Mouse (Mus musculus): ENCODE results near the gene Rnf7. TPM values are rescaled to one million over a fixed set of nuclear protein-coding genes. Genes with fewer than 3 reads are reported as not detected.
A peak's percentile ranks its signal among the peaks of the same experiment; 100 is the strongest.

Gene Rnf7
- polyA plus RNA-seq, 1 experiment from 2014 or later = 272 TPM

- no peak for DNase-seq (ENCODE audit: low spot score)
- Histone ChIP-seq H3K4me1 (no peaks in the 10 kb centered on the region), H3K4me3 (no peak overlapping the region), H3K9me3 (peaks cover 11% of the 10 kb centered on the region), H3K27ac (replicated peaks) (no peak overlapping the region), H3K36me3 (replicated peaks) (peaks cover 36% of the 10 kb centered on the region), H3K27me3 (replicated peaks; ENCODE audit: low read depth, poor library complexity, severe bottlenecking) (no peaks in the 10 kb centered on the region)
- WGBS = 54% methylated on average over 1 of the region's 1 CpGs
These were observed 16.9 kb downstream of the Rnf7 start for GRCm38 (mm10) chr9:96461607-96462006.

GRCm38 (mm10) chr9:96460117-96460865 lies 18.2 kb downstream of the Rnf7 start:
- Histone ChIP-seq H3K36me3 (replicated peaks) (peaks cover 28% of the 10 kb centered on the region), H3K27me3 (replicated peaks; ENCODE audit: low read depth, poor library complexity, severe bottlenecking) (no peaks in the 10 kb centered on the region), H3K4me3 (no peak overlapping the region), H3K9me3 (peaks cover 11% of the 10 kb centered on the region), H3K4me1 (no peaks in the 10 kb centered on the region), H3K27ac (replicated peaks) (no peak overlapping the region)
- 75% methylated on average over 10 of the region's 10 CpGs for WGBS
- DNase-seq (ENCODE audit: low spot score) = no peak

GRCm38 (mm10) chr9:96455618-96456017 lies 22.9 kb downstream of the Rnf7 start:
- Histone ChIP-seq H3K36me3 (replicated peaks) (no peaks in the 10 kb centered on the region), H3K4me1 (peaks cover 12% of the 10 kb centered on the region), H3K4me3 (no peak overlapping the region), H3K9me3 (no peaks in the 10 kb centered on the region), H3K27me3 (replicated peaks; ENCODE audit: low read depth, poor library complexity, severe bottlenecking) (no peaks in the 10 kb centered on the region), H3K27ac (replicated peaks) (no peak overlapping the region)
- no peak for DNase-seq (ENCODE audit: low spot score)
- WGBS = 82% methylated on average over 8 of the region's 8 CpGs

GRCm38 (mm10) chr9:96452956-96453355 lies 25.5 kb downstream of the Rnf7 start:
- WGBS = 82% methylated on average over 4 of the region's 4 CpGs
- Histone ChIP-seq H3K9me3 (no peaks in the 10 kb centered on the region), H3K27ac (replicated peaks) (no peak overlapping the region), H3K36me3 (replicated peaks) (no peaks in the 10 kb centered on the region), H3K4me3 (no peak overlapping the region), H3K4me1 (peaks cover 16% of the 10 kb centered on the region), H3K27me3 (replicated peaks; ENCODE audit: low read depth, poor library complexity, severe bottlenecking) (no peaks in the 10 kb centered on the region)
- no peak for DNase-seq (ENCODE audit: low spot score)

GRCm38 (mm10) chr9:96450900-96451720 lies 27.4 kb downstream of the Rnf7 start:
- Histone ChIP-seq H3K27me3 (replicated peaks; ENCODE audit: low read depth, poor library complexity, severe bottlenecking) (no peaks in the 10 kb centered on the region), H3K36me3 (replicated peaks) (no peaks in the 10 kb centered on the region), H3K27ac (replicated peaks) (no peak overlapping the region; the same call in 1 of the 2 replicates), H3K4me1 (peaks cover 16% of the 10 kb centered on the region), H3K9me3 (no peaks in the 10 kb centered on the region), H3K4me3 (no peak overlapping the region)
- WGBS = 47% methylated on average over 12 of the region's 12 CpGs
- DNase-seq (ENCODE audit: low spot score) = no peak

GRCm38 (mm10) chr9:96449514-96449913 lies 29.0 kb downstream of the Rnf7 start:
- Histone ChIP-seq H3K27me3 (replicated peaks; ENCODE audit: low read depth, poor library complexity, severe bottlenecking) (no peaks in the 10 kb centered on the region), H3K4me1 (peaks cover 16% of the 10 kb centered on the region), H3K4me3 (no peak overlapping the region), H3K27ac (replicated peaks) (no peak overlapping the region), H3K36me3 (replicated peaks) (no peaks in the 10 kb centered on the region), H3K9me3 (no peaks in the 10 kb centered on the region)
- WGBS = 90% methylated on average over 9 of the region's 9 CpGs
- DNase-seq (ENCODE audit: low spot score) = no peak

GRCm38 (mm10) chr9:96445351-96445750 lies 33.1 kb downstream of the Rnf7 start:
- Histone ChIP-seq H3K27me3 (replicated peaks; ENCODE audit: low read depth, poor library complexity, severe bottlenecking) (peaks cover 15% of the 10 kb centered on the region), H3K4me3 (no peak overlapping the region), H3K36me3 (replicated peaks) (no peaks in the 10 kb centered on the region), H3K4me1 (peaks cover 7% of the 10 kb centered on the region), H3K27ac (replicated peaks) (no peak overlapping the region), H3K9me3 (no peaks in the 10 kb centered on the region)
- DNase-seq (ENCODE audit: low spot score) = no peak
- 80% methylated on average over 4 of the region's 4 CpGs for WGBS

GRCm38 (mm10) chr9:96442081-96442480 lies 36.4 kb downstream of the Rnf7 start:
- Histone ChIP-seq H3K27ac (replicated peaks) (no peak overlapping the region), H3K36me3 (replicated peaks) (no peaks in the 10 kb centered on the region), H3K4me3 (no peak overlapping the region), H3K9me3 (no peaks in the 10 kb centered on the region), H3K4me1 (peaks cover 25% of the 10 kb centered on the region), H3K27me3 (replicated peaks; ENCODE audit: low read depth, poor library complexity, severe bottlenecking) (peaks cover 46% of the 10 kb centered on the region)
- WGBS = 27% methylated on average over 10 of the region's 10 CpGs
- DNase-seq (ENCODE audit: low spot score) = peak; percentile 32

GRCm38 (mm10) chr9:96438334-96438871 lies 40.1 kb downstream of the Rnf7 start:
- no peak for DNase-seq (ENCODE audit: low spot score)
- no peaks in the 10 kb centered on the region for H3K36me3 ChIP-seq (replicated peaks)
- peak overlapping the region; percentile 83 for H3K27ac ChIP-seq (replicated peaks)
- peaks cover 34% of the 10 kb centered on the region for H3K4me1 ChIP-seq
- H3K27me3 ChIP-seq (replicated peaks; ENCODE audit: low read depth, poor library complexity, severe bottlenecking) = peaks cover 64% of the 10 kb centered on the region
- H3K9me3 ChIP-seq = no peaks in the 10 kb centered on the region
- H3K4me3 ChIP-seq = peak overlapping the region; percentile 59
- 3% methylated on average over 8 of the region's 8 CpGs for WGBS

- H3K4me3 ChIP-seq = peak overlapping the region; percentile 59
- no peaks in the 10 kb centered on the region for H3K36me3 ChIP-seq (replicated peaks)
- H3K9me3 ChIP-seq = no peaks in the 10 kb centered on the region
- under 1% methylated on average over 25 of the region's 25 CpGs for WGBS
- peaks cover 34% of the 10 kb centered on the region for H3K4me1 ChIP-seq
- peaks cover 64% of the 10 kb centered on the region for H3K27me3 ChIP-seq (replicated peaks; ENCODE audit: low read depth, poor library complexity, severe bottlenecking)
- peak; percentile 67 for DNase-seq (ENCODE audit: low spot score)
- H3K27ac ChIP-seq (replicated peaks) = peak overlapping the region; percentile 83
These were observed 40.6 kb downstream of the Rnf7 start for GRCm38 (mm10) chr9:96437805-96438333.

- Histone ChIP-seq H3K9me3 (no peaks in the 10 kb centered on the region), H3K27me3 (replicated peaks; ENCODE audit: low read depth, poor library complexity, severe bottlenecking) (peaks cover 64% of the 10 kb centered on the region), H3K4me1 (peaks cover 31% of the 10 kb centered on the region), H3K27ac (replicated peaks) (peak overlapping the region; percentile 83), H3K36me3 (replicated peaks) (no peaks in the 10 kb centered on the region), H3K4me3 (peak overlapping the region; percentile 59)
- WGBS = 9% methylated on average over 28 of the region's 28 CpGs
- DNase-seq (ENCODE audit: low spot score) = peak; percentile 29
These were observed 41.3 kb downstream of the Rnf7 start for GRCm38 (mm10) chr9:96436901-96437804.

- DNase-seq (ENCODE audit: low spot score) = no peak
- Histone ChIP-seq H3K9me3 (no peaks in the 10 kb centered on the region), H3K27me3 (replicated peaks; ENCODE audit: low read depth, poor library complexity, severe bottlenecking) (peaks cover 23% of the 10 kb centered on the region), H3K27ac (replicated peaks) (no peak overlapping the region), H3K36me3 (replicated peaks) (no peaks in the 10 kb centered on the region), H3K4me1 (peaks cover 14% of the 10 kb centered on the region), H3K4me3 (no peak overlapping the region)
- 88% methylated on average over 3 of the region's 3 CpGs for WGBS
These were observed 45.9 kb downstream of the Rnf7 start for GRCm38 (mm10) chr9:96432575-96432974.
